Mouse (Mus musculus) right cerebral cortex, adult 2 months (tissue): ENCODE measurements at regions not wholly inside any gene's neighbourhood (a gene's known extent, or its start where the extent isn't known, plus 50 kb on each side); places are given as distances from the start of the nearest gene placed in this dataset.
A peak's percentile ranks its signal among the peaks of the same experiment; 100 is the strongest.

ENCODE experiments used
- DNase-seq, 2 experiments: peaks; one replicate each; pipeline ENCODE4 v3.0.0; 2021 to 2022; ENCODE audit warnings: low spot score in 2 of 2

DNA sequence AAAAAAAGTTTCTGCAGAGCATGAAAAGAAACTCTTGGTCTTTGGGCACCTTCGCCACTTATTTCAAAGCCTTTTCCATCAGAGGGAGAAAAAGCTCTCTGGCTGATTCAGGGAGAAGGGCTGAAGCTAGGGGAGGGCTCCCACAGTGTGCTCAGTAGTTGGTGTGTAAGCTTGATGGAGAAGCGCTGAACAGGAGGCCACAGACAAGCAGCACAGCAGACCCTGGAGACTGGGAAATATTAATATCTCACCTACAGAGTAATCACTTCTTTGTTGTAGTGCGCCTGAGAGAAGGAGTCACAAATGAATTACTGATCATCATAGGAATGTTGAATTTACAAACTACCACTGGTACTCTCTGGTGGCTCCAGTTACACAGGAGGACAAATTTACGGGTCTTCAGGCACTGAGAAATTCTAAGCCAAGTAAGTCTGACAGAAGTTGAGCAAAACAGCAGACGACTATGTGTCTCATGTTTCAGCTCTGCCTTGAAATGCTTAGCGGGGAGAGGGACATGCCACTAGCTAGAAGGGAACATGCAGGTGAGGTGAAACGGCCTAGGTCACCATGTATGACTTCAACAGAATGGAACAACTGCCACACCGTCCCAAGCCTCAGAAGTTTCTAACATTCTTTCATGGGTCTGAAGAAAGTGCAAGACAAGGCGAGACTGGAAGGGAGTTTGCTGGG lies 350.9 kb upstream of the Map3k7 start:
- DNase-seq, result no peak

GRCm38 (mm10) chr4:31617572-31617971 lies 346.3 kb upstream of the Map3k7 start:
- no peak for DNase-seq

- no peak for DNase-seq
Measured at GRCm38 (mm10) chr4:31618026-31618425, 345.9 kb upstream of the Map3k7 start.

DNA sequence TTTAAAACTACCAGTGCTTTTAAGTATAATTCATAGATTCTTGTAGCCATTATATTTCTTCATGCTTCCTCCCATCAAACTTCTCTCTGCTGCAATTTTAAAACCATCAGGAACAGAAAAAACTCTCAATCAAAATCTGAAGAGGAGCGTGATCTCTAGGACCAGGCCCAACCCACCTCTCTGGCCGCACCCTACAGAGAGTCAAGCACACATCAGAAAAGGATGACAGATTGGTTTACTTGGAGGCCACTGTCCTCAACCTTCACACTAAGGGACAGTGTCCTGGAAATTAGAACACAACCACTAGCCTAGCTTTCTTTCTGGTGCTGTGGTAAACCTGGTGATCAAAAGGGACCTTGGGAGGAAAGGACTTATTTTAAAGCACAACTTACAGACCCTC lies 342.7 kb upstream of the Map3k7 start:
- DNase-seq, result no peak

DNA sequence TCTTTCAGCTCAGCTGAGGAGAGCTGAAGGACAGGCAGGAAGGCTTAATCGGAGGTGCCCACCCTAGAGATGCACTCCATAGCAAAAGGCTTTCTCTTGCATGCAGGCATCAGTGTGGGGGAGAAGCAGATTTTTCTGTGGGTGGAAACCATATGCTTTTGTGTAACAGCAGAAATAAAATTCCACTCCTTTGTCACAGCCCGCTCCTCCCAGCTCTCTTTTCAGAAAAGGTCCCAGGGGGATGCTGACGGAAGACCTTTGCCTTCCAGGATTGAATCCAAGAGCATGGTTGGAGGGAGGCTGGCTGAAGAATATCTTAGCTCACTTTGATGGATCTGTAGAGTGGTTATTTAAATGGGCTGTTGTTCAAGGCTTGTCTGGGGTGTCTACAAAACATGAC lies 336.8 kb upstream of the Map3k7 start:
- DNase-seq, result peak in 1 of 2 experiments; percentile 12

DNA sequence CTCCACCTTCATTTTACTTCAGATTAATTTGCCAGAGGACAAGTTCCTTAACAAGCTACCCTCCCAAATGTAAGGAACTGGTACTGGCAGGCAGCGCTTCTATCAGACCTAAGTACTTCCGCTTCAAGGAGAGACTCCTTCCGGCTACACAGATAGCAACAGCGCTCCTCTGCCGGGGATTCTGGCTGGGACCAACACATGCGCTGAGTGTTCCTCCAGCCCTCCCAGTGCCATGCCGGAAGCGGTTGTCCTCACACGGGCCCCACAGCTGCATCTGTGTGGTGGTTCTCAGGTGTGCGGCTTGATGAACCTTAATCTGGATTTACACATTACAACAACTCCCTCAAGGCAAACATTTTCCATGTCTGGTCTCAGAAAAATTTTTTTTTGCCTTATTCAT lies 336.1 kb upstream of the Map3k7 start:
- DNase-seq, result no peak

- DNase-seq, result no peak
Measured at GRCm38 (mm10) chr4:31638564-31638963, 325.3 kb upstream of the Map3k7 start.

DNA sequence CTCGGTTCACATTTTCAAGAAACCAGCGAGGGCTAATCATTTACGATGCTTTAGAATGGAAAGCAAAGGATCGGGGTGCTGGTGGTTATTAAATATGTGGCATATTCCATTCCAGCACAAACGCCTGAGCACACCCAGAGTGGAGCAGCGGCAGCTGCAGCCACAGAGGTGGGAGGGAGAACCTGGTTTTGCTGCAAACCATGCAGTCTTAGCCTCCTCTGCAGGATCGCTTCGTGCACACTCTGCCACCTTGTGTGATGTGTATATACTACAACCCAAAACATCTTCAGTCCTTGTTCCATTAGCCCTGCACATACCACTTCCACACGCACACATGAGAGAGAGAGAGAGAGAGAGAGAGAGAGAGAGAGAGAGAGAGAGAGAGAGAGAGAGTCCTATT lies 321.7 kb upstream of the Map3k7 start:
- DNase-seq, result peak; percentile 66 to 70

GRCm38 (mm10) chr4:31642593-31643290 lies 321.2 kb upstream of the Map3k7 start:
- DNase-seq, result no peak

DNA sequence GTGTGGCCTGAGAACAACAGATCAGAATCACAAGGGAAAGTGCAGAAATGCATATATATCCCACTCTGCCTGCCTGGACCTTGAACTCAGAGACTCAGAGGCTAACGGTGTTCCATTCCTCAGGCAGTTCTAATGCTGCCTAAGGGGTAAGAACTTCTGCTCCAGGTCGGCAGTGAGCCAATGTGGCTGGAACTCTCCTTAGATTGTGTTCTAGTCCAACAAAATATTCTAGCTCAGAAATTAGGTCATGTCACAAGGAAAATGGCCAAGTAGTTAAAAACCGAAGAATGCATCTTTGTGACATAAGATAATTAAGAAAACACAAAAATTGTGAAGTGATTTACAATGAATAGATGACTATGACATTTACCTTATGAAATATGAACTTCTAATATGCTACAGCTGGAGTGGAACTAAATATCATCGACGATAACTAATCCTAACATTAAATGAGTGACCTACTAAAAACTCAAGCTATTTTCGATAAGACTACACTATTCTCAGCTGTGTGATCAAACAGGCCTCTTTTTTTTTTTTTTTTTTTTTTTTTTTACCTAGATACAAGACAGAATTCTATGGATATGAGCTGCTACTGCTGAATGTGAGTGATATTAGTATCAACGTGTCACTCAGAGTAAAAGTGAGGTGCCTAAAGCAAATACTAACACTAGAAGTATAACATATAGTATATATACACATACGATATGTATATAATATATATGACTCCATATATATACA lies 315.1 kb upstream of the Map3k7 start:
- DNase-seq, result no peak

DNA sequence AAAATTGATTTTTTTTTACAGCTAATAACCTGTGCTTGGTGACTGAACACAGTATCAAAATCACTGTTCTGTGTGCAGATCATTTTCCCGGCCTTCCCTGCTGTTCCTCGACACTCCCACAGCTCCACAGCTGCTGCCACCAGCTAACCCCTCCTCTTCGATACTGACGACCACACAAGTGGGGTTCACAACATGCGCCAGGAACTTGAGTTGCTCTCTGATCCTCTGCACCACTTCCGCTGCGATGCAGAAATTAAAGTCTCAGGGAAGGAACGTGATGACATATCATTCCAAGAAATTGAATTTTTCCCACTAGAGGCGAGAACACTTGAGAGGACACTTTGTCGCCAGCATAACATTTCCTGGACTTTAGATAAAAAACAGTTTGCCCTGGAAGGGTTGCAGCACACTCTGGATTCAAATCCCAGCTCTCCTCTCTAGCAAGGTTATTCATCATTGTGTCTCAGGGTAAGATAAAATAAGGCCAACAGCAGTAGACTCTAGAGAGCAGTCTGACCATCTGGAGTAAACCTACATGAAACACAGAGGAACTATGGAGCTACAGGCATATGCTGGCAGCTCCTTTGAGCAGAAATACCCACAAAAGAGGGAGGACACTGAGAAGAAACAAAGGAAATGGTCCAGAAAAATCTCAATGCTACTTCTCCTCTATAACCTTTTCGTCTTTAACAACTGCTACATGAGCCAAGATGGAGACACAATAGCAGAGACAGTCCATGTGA lies 308.4 kb upstream of the Map3k7 start:
- DNase-seq, result no peak

DNA sequence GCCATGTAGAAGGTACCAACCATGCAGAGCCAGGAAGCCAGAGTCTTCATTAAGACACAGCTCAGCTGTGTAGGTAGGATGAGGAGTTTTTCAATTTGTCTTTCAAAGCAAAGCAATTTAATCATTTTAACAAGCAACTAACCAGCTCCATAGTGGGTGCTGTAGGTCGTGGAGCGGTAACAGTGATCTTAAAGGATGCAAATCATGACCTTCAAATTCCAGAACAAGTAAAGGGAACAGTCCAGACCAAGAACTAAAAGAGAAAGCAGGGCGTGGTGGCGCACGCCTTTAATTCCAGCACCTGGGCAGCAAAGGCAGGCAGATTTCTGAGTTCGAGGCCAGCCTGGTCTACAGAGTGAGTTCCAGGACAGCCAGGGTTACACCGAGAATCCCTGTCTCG lies 307.8 kb upstream of the Map3k7 start:
- no peak for DNase-seq

DNA sequence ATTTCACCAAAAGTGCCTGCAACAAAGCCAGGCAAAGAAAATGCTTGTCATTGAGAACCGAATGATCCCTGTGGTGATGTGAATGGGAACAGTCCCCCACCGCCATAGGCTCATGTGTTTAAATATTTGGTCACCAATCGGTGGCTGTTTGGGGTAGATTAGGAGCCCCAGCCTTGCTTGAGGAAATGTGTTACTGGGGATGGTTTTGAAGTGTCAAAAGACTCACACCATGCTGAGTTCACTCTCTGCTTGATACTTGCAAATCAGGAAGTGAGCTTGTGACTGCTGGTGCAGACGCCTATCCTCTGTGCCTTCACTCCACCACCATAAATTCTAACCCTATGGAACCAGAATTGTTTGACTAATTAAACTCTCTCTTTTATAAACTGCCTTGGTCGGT lies 305.1 kb upstream of the Map3k7 start:
- no peak for DNase-seq

DNA sequence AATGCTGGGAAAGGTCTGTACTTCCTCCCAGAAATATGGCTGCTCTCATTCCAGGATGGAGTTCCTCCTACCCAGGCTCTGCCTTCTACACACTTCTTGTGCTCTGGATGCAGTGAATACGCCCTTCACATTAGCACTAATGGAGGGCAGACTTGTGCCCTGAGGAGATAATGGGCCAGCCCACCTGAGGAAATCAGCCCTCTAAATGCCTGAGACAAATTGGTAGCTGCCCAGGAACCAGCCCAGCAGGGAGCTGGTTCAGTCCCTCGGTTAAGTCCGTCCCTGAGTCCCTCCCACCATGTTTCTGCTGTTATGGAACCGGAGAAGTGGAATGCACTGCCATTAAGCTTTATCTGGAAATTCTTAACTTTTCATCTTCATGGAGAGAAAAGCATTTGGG lies 303.0 kb upstream of the Map3k7 start:
- DNase-seq, result no peak

DNA sequence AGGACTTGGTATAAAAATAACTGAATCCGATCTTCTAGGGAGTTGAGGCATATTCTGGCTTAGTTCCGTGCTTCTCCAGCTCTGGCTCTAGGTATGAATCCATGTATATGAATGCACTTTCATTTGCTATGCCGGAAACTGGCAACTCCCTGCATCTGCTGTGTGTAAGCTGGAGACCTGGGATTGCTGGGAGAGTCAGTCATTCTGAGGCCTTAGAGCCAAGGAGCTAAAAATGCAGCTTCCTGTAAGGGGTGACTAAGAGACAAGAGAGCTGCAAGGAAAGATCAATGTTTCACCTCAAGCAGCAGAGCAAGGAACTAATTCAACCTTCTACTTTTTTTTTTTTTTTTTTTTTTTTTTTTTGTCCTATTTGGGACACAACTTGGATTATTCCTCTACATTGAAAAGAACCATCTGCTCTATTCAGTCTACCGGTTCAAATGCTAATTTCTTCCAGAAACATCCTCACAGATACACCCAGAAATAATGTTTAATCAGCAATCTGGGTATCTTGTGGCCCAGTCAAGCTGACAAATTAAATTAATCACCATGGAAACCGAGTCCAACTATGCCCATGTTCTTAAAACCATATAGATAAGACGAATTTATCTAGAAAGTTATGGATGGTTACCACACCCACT lies 292.2 kb upstream of the Map3k7 start:
- DNase-seq, result no peak

- no peak for DNase-seq
Measured at GRCm38 (mm10) chr4:31672171-31672841, 291.6 kb upstream of the Map3k7 start.

GRCm38 (mm10) chr4:31672842-31673171 lies 291.1 kb upstream of the Map3k7 start:
- no peak for DNase-seq

- DNase-seq, result no peak
Measured at GRCm38 (mm10) chr4:31679007-31679590, 284.8 kb upstream of the Map3k7 start.

GRCm38 (mm10) chr4:31680958-31681357 lies 282.9 kb upstream of the Map3k7 start:
- no peak for DNase-seq

GRCm38 (mm10) chr4:31689083-31689482 lies 274.8 kb upstream of the Map3k7 start:
- no peak for DNase-seq
